Mouse (Mus musculus) liver, embryonic 13.5 days (tissue): ENCODE measurements around the gene Ttc26. TPM values are rescaled to one million over a fixed set of nuclear protein-coding genes. Genes with fewer than 3 reads are reported as not detected.

Experiments used
- polyA plus RNA-seq: library from polyadenylated mRNA; unstranded; fragments of >200 nt; fragmentation: Nextera tagmentation; extraction: Ambion mirVana; gene quantifications from 2 replicates; pipeline ENCODE4 v1.2.1, GENCODE M21; 2015

The Ttc26 gene
- polyA plus RNA-seq, 1 experiment from 2014 or later: 0.74 TPM

Other genes with a start within 250 kb of the Ttc26 start
- 0.28 and 0.31 TPM in 2 replicates for gene D630045J12Rik, start 127.5 kb upstream of the Ttc26 start, polyA plus RNA-seq
- gene Zc3hav1l, start 82.2 kb upstream of the Ttc26 start, polyA plus RNA-seq: 1.6 and 2.1 TPM in 2 replicates
- gene Zc3hav1, start 26.9 kb upstream of the Ttc26 start, polyA plus RNA-seq: 24.6 and 25.8 TPM in 2 replicates
- gene Ubn2, start 52.5 kb downstream of the Ttc26 start, polyA plus RNA-seq: 4.4 and 4.9 TPM in 2 replicates
- 97.6 and 100 TPM in 2 replicates for gene Fmc1, start 152.0 kb downstream of the Ttc26 start, polyA plus RNA-seq
- gene Luc7l2, start 169.9 kb downstream of the Ttc26 start, polyA plus RNA-seq: 17.8 and 18.5 TPM in 2 replicates